Mouse (Mus musculus) embryo, embryonic 9.5 days (tissue): Measurements from ENCODE around the gene Gbx1.
A peak's percentile ranks its signal among the peaks of the same experiment; 100 is the strongest.

Source experiments
- DNase-seq: peaks from one replicate; pipeline ENCODE4 v3.0.0-alpha.2; 2017; ENCODE audit errors: extremely low spot score

The Gbx1 gene

GRCm38 (mm10) chr5:24477909-24478308 lies 49.1 kb downstream of the Gbx1 start:
- no peak for DNase-seq

GRCm38 (mm10) chr5:24475476-24476241 lies 51.3 kb downstream of the Gbx1 start:
- DNase-seq: no peak

- DNase-seq: peak; percentile 45
Measured at GRCm38 (mm10) chr5:24474723-24475261, 52.2 kb downstream of the Gbx1 start.

- DNase-seq: peak; percentile 54
Measured at GRCm38 (mm10) chr5:24474025-24474722, 52.8 kb downstream of the Gbx1 start.

- DNase-seq: peak; percentile 45
Measured at GRCm38 (mm10) chr5:24472884-24473619, 54.0 kb downstream of the Gbx1 start.

- DNase-seq: peak; percentile 62
Measured at GRCm38 (mm10) chr5:24470600-24470999, 56.4 kb downstream of the Gbx1 start.

- DNase-seq: no peak
Measured at GRCm38 (mm10) chr5:24466762-24467161, 60.2 kb downstream of the Gbx1 start.

GRCm38 (mm10) chr5:24455613-24456012 lies 71.4 kb downstream of the Gbx1 start:
- no peak for DNase-seq

- DNase-seq: no peak
Measured at GRCm38 (mm10) chr5:24455076-24455475, 71.9 kb downstream of the Gbx1 start.

- DNase-seq: no peak
Measured at GRCm38 (mm10) chr5:24453985-24454303, 73.1 kb downstream of the Gbx1 start.

- no peak for DNase-seq
Measured at GRCm38 (mm10) chr5:24453283-24453984, 73.6 kb downstream of the Gbx1 start.
